Mouse (Mus musculus): ENCODE measurements at regions not wholly inside any gene's neighbourhood (a gene's known extent, or its start where the extent isn't known, plus 50 kb on each side); places are given as distances from the start of the nearest gene placed in this dataset.

DNA sequence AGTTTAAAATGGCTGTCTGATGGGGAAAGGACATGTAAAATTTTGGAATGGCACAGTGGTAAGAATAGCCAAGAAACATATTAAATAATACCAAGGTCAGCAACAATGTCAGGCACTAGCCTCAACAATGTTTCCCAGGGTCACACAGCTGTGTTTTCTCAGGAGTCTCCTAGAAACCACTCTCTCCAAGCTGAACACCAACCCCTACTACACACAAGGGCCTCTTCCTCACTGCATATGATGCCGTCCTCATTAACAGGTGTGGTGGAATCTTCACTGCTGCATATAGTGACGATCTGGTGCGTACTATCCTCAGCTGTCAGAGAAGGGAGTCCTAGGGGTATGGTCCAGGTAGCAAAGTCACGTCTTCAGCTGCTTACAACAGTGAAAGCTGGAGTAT is 1275.4 kb upstream of the A1bg start:
- no peak for TF ChIP-seq POLR2A (IDR thresholded peaks at IDR 0.05; ENCODE audit: control insufficient read depth, extremely low read depth, insufficient read depth, low read length, poor library complexity)
- no peak for TF ChIP-seq CTCF (IDR thresholded peaks at IDR 0.05; ENCODE audit: borderline replicate concordance, control insufficient read depth, extremely low read depth, insufficient read depth, low read length, poor library complexity)
